8 mouse cellular contexts compared by ENCODE assay signal in genomic region chr16:42876021-42877000, GRCm38 (mm10). TPM values are rescaled to one million over a fixed set of nuclear protein-coding genes. Genes with fewer than 3 reads are reported as not detected.
DNase-seq lines count a peak whose midpoint lies in the region; ATAC-seq lines count a peak whose summit lies in the region.

No protein-coding gene starts in this region.

- DNase-seq in R1 (ENCODE audit: low read depth, low spot score): peak; percentile 72
- peak; percentile 79 for DNase-seq in cerebellum, adult 8-10 months
- DNase-seq in hindbrain, embryonic 11.5 days (ENCODE audit: low spot score): peak; percentile 82
- DNase-seq in layer of hippocampus, postnatal 14 days (ENCODE audit: low spot score in 2 of 2): peak; percentile 65
- DNase-seq in lung, postnatal 10 days: peak; percentile 88
- DNase-seq in retina, adult 2 months (ENCODE audit: low read depth, low spot score): peak; percentile 44
- peak; percentile 30 for DNase-seq in urinary bladder, postnatal 10 days (ENCODE audit: low spot score)

- peak overlapping the region; percentile 63 for H3K4me3 ChIP-seq in hindbrain, embryonic 11.5 days (ENCODE audit: low read depth, low read length)

- peak overlapping the region; percentile 57 for H3K4me2 ChIP-seq in hindbrain, embryonic 11.5 days (replicated peaks; ENCODE audit: low read depth, low read length)

- H3K9ac ChIP-seq in hindbrain, embryonic 11.5 days (ENCODE audit: low read depth, low read length): peak overlapping the region; percentile 74

- peak overlapping the region; percentile 96 for H3K27ac ChIP-seq in hindbrain, embryonic 11.5 days (ENCODE audit: low read depth, low read length)

- 2% methylated on average over 25 of the region's 62 CpGs for WGBS in hindbrain, embryonic 11.5 days

- no peaks in the 10 kb centered on the region for H3K9me3 ChIP-seq in hindbrain, embryonic 11.5 days (ENCODE audit: control insufficient read depth, low read length)

- no peaks in the 10 kb centered on the region for H3K4me1 ChIP-seq in hindbrain, embryonic 11.5 days (replicated peaks; ENCODE audit: control insufficient read depth, insufficient read depth, low read length)

- peak; percentile 35 for ATAC-seq in frontal cortex, adult (ENCODE audit: low TSS enrichment)
- ATAC-seq in hindbrain, embryonic 11.5 days (ENCODE audit: low FRiP score): peak; percentile 65

- no peaks in the 10 kb centered on the region for H3K36me3 ChIP-seq in hindbrain, embryonic 11.5 days (ENCODE audit: control insufficient read depth, insufficient read depth, low read length)

- H3K27me3 ChIP-seq in hindbrain, embryonic 11.5 days (ENCODE audit: control insufficient read depth, insufficient read depth, low read length): no peaks in the 10 kb centered on the region

RNA-seq across cellular contexts. Expression of gene Zbtb20, which starts 0.6 kb away (rescaled TPM):
- 47.9 and 64.1 TPM in 2 replicates for polyA plus RNA-seq in hindbrain, embryonic 11.5 days (2014; fragmentation: Nextera tagmentation; extraction: Ambion mirVana)
- total RNA-seq in layer of hippocampus, postnatal 14 days (2021): 100 to 1,000 TPM; 317 to 369 TPM

Comparison
In these comparisons a context has a peak if more than half of its experiments do, and no peak if none do; other contexts are left out.
1. Peak in every context shown above with its lines: DNase-seq, ATAC-seq, H3K4me3 ChIP-seq and H3K27ac ChIP-seq.
2. DNase-seq: peak in every context shown above with its lines; median percentile 88 in lung, postnatal 10 days; 82 in hindbrain, embryonic 11.5 days; 79 in cerebellum, adult 8-10 months; 72 in R1; 65 in layer of hippocampus, postnatal 14 days; 44 in retina, adult 2 months; 30 in urinary bladder, postnatal 10 days.